Comparison of ENCODE assay signal across 8 mouse cellular contexts in genomic region chr9:95559936-95560735, GRCm38 (mm10). TPM values are rescaled to one million over a fixed set of nuclear protein-coding genes. Genes with fewer than 3 reads are reported as not detected.
A peak's percentile ranks its signal among the peaks of the same experiment; 100 is the strongest.
DNase-seq lines count a peak whose midpoint lies in the region; ATAC-seq and TF ChIP-seq lines count a peak whose summit lies in the region.

No protein-coding gene starts in this region.

- peaks cover 23% of the 10 kb centered on the region; the same call in 1 of the 2 replicates for H3K79me2 ChIP-seq in liver, adult 2 months (ENCODE audit: control insufficient read depth, insufficient read depth, low read length)

- no peaks in the 10 kb centered on the region for H3K36me3 ChIP-seq in thymus, adult 2 months (ENCODE audit: control insufficient read depth, insufficient read depth, low read length)
- no peaks in the 10 kb centered on the region for H3K36me3 ChIP-seq in embryonic facial prominence, embryonic 12.5 days
- no peaks in the 10 kb centered on the region for H3K36me3 ChIP-seq in heart, embryonic 15.5 days
- peaks cover 28% of the 10 kb centered on the region for H3K36me3 ChIP-seq in liver, adult 2 months (ENCODE audit: control insufficient read depth, insufficient read depth, low read length)

- H3K27me3 ChIP-seq in thymus, adult 2 months (ENCODE audit: control insufficient read depth, insufficient read depth, low read length), result peaks cover 7% of the 10 kb centered on the region; the same call in 1 of the 2 replicates
- H3K27me3 ChIP-seq in embryonic facial prominence, embryonic 12.5 days, result peaks cover 80% of the 10 kb centered on the region
- H3K27me3 ChIP-seq in heart, embryonic 15.5 days, result peaks cover 79% of the 10 kb centered on the region
- no peaks in the 10 kb centered on the region for H3K27me3 ChIP-seq in liver, adult 2 months (ENCODE audit: control insufficient read depth, insufficient read depth, low read length)

- no peaks in the 10 kb centered on the region; the same call in 1 of the 2 replicates for H3K4me1 ChIP-seq in thymus, adult 2 months (replicated peaks; ENCODE audit: control insufficient read depth, insufficient read depth, low read length)
- H3K4me1 ChIP-seq in embryonic facial prominence, embryonic 12.5 days, result peaks cover 5% of the 10 kb centered on the region
- peaks cover 24% of the 10 kb centered on the region for H3K4me1 ChIP-seq in heart, embryonic 15.5 days (replicated peaks)
- H3K4me1 ChIP-seq in liver, adult 2 months (ENCODE audit: control insufficient read depth, insufficient read depth, low read length), result peaks cover 22% of the 10 kb centered on the region

- no peak for TF ChIP-seq CTCF in thymus, adult 2 months (IDR thresholded peaks at IDR 0.05; ENCODE audit: borderline replicate concordance, control insufficient read depth, extremely low read depth, insufficient read depth, low read length, poor library complexity)
- TF ChIP-seq CTCF in liver, adult 2 months (IDR thresholded peaks at IDR 0.05; ENCODE audit: low read depth, low read length), result no peak

- WGBS in thymus, adult 2 months, result 20% methylated on average over 78 of the region's 78 CpGs
- WGBS in embryonic facial prominence, embryonic 12.5 days, result 13% methylated on average over 78 of the region's 78 CpGs
- WGBS in heart, embryonic 15.5 days, result 12% methylated on average over 78 of the region's 78 CpGs
- WGBS in liver, adult 2 months, result 2% methylated on average over 76 of the region's 78 CpGs

- peak overlapping the region; percentile 97 for H3K4me2 ChIP-seq in embryonic facial prominence, embryonic 12.5 days (replicated peaks)
- peak overlapping the region; percentile 98 for H3K4me2 ChIP-seq in heart, embryonic 15.5 days

- no peaks in the 10 kb centered on the region for H3K9me3 ChIP-seq in embryonic facial prominence, embryonic 12.5 days
- H3K9me3 ChIP-seq in heart, embryonic 15.5 days (replicated peaks), result no peaks in the 10 kb centered on the region

- H3K27ac ChIP-seq in thymus, adult 2 months (ENCODE audit: control insufficient read depth, insufficient read depth, low read length), result no peak overlapping the region
- no peak overlapping the region for H3K27ac ChIP-seq in embryonic facial prominence, embryonic 12.5 days
- H3K27ac ChIP-seq in heart, embryonic 15.5 days, result no peak overlapping the region
- peak overlapping the region; percentile 93 for H3K27ac ChIP-seq in liver, adult 2 months (replicated peaks; ENCODE audit: insufficient read depth, low read depth, low read length)

- TF ChIP-seq POLR2A in thymus, adult 2 months (IDR thresholded peaks at IDR 0.05; ENCODE audit: control insufficient read depth, extremely low read depth, insufficient read depth, low read length, poor library complexity), result no peak
- 0 out of 2 replicates have a peak, but pooled peaks have one; percentile 31 for TF ChIP-seq POLR2A in liver, adult 2 months (IDR thresholded peaks at IDR 0.05; ENCODE audit: extremely low read depth, insufficient read depth, low read length)

- peak; percentile 50; the same call in 1 of the 2 replicates for ATAC-seq in embryonic facial prominence, embryonic 12.5 days (ENCODE audit: insufficient number of reproducible peaks, insufficient read depth, low FRiP score, low TSS enrichment)
- peak; percentile 56 for ATAC-seq in heart, embryonic 15.5 days (replicated peaks; ENCODE audit: insufficient number of reproducible peaks, insufficient read depth, low FRiP score, low read depth)

- DNase-seq in thymus, adult 2 months, result no peak
- DNase-seq in thymus, adult 18-20 months, result no peak
- DNase-seq in kidney, postnatal 10 days, result peak; percentile 61
- peak; percentile 84 for DNase-seq in liver, adult 2 months (ENCODE audit: extremely low read depth, low read depth, low spot score)
- DNase-seq in right cerebral cortex, postnatal 10 days (ENCODE audit: low spot score in 2 of 2), result peak; percentile 77 to 83
- no peak for DNase-seq in urinary bladder, postnatal 14 days (ENCODE audit: low spot score)

- peak overlapping the region; percentile 11; the same call in 1 of the 2 replicates for H3K4me3 ChIP-seq in thymus, adult 2 months (ENCODE audit: control insufficient read depth, insufficient read depth, low read length)
- H3K4me3 ChIP-seq in embryonic facial prominence, embryonic 12.5 days, result peak overlapping the region; percentile 55
- peak overlapping the region; percentile 64 for H3K4me3 ChIP-seq in heart, embryonic 15.5 days
- H3K4me3 ChIP-seq in liver, adult 2 months (ENCODE audit: insufficient read depth, low read depth, low read length), result peak overlapping the region; percentile 77

- H3K9ac ChIP-seq in embryonic facial prominence, embryonic 12.5 days, result peak overlapping the region; percentile 57
- H3K9ac ChIP-seq in heart, embryonic 15.5 days, result peak overlapping the region; percentile 54
- H3K9ac ChIP-seq in liver, adult 2 months (ENCODE audit: low read depth, low read length), result peak overlapping the region; percentile 83

RNA-seq across cellular contexts. Expression of gene Paqr9, which starts 0.7 kb away (rescaled TPM):
- polyA plus RNA-seq in thymus, adult 2 months (2012; rRNA removed), result 4.9 and 5.9 TPM in 2 replicates
- 0.45 and 0.62 TPM in 2 replicates for polyA plus RNA-seq in embryonic facial prominence, embryonic 12.5 days (2016; fragmentation: Nextera tagmentation; extraction: Ambion mirVana)
- polyA plus RNA-seq in heart, embryonic 15.5 days (2015; fragmentation: Nextera tagmentation; extraction: Ambion mirVana), result 0.52 and 0.70 TPM in 2 replicates
- 56.1 and 56.8 TPM in 2 replicates for total RNA-seq in liver, adult 2 months (2014; rRNA removed)
- polyA plus RNA-seq in liver, adult 2 months (2012; rRNA removed), result 107 and 154 TPM in 2 replicates

RNA-seq across cellular contexts. Expression of gene U2surp, which starts 48.3 kb away (rescaled TPM):
- 5.8 and 6.6 TPM in 2 replicates for polyA plus RNA-seq in thymus, adult 2 months (2012; rRNA removed)
- polyA plus RNA-seq in embryonic facial prominence, embryonic 12.5 days (2016; fragmentation: Nextera tagmentation; extraction: Ambion mirVana), result 155 and 164 TPM in 2 replicates
- 67.8 and 92.3 TPM in 2 replicates for polyA plus RNA-seq in heart, embryonic 15.5 days (2015; fragmentation: Nextera tagmentation; extraction: Ambion mirVana)
- 18.1 and 21.8 TPM in 2 replicates for total RNA-seq in liver, adult 2 months (2014; rRNA removed)
- 1.5 and 1.7 TPM in 2 replicates for polyA plus RNA-seq in liver, adult 2 months (2012; rRNA removed)

Comparison
In these comparisons a context has a peak if more than half of its experiments do, and no peak if none do; other contexts are left out.
1. DNase-seq: peak in kidney, postnatal 10 days (single experiment), liver, adult 2 months (single experiment) and right cerebral cortex, postnatal 10 days (2 of 2); none in thymus, adult 2 months (single experiment), thymus, adult 18-20 months (0 of 2) and urinary bladder, postnatal 14 days (single experiment).
2. H3K4me3 ChIP-seq: peak in every context shown above with its lines; median percentile 77 in liver, adult 2 months; 64 in heart, embryonic 15.5 days; 55 in embryonic facial prominence, embryonic 12.5 days; 11 in thymus, adult 2 months.
3. RNA of gene Paqr9, which starts 0.7 kb away (polyA plus RNA-seq): 107 to 154 TPM in liver, adult 2 months; 4.9 to 5.9 TPM in thymus, adult 2 months, 0.52 to 0.70 TPM in heart, embryonic 15.5 days and 0.45 to 0.62 TPM in embryonic facial prominence, embryonic 12.5 days; every median in the first group is over 10 times any median in the second.
4. Peak in every context shown above with its lines, with median percentiles within 50 percentile points of each other: H3K9ac ChIP-seq.